Mouse (Mus musculus) heart, postnatal 0 days (tissue): ENCODE results near the gene Cacng4.

Source experiments
- CTCF ChIP-seq: IDR thresholded peaks from 2 replicates; pipeline ENCODE4 v1.5.1; 2016; ENCODE audit warnings: antibody characterized with exemption, control low read depth, low read depth
- EP300 ChIP-seq: IDR thresholded peaks from 2 replicates; pipeline ENCODE4 v1.6.1; 2016; ENCODE audit warnings: antibody characterized with exemption, low read depth

- TF ChIP-seq CTCF: no peak
- no peak for TF ChIP-seq EP300
Measured at GRCm38 (mm10) chr11:107801946-107802345, 7.6 kb upstream of the Cacng4 start.
